Mouse (Mus musculus) cortical plate, adult 2 months (tissue): ENCODE data around the gene Cabs1. TPM values are rescaled to one million over a fixed set of nuclear protein-coding genes. Genes with fewer than 3 reads are reported as not detected.

Experiments used
- H3K27ac ChIP-seq: fragments of 200-500 bp; 2 replicates; pipeline ENCODE4 v1.5.1; 2012; ENCODE audit warnings: low read length, control low read depth, inconsistent platforms; ENCODE audit not compliant: insufficient read depth
- H3K4me1 ChIP-seq: fragments of 200-500 bp; 2 replicates; pipeline ENCODE4 v1.6.1; 2011; ENCODE audit warnings: low read length; ENCODE audit not compliant: control insufficient read depth, insufficient read depth
- H3K4me3 ChIP-seq: fragments of 200-500 bp; 2 replicates; pipeline ENCODE4 v1.5.1; 2011; ENCODE audit warnings: mild to moderate bottlenecking, low read length, control low read depth; ENCODE audit not compliant: insufficient read depth
- CTCF ChIP-seq: fragments of 200-500 bp; IDR thresholded peaks from 2 replicates; pipeline ENCODE4 v1.5.1; 2011; ENCODE audit warnings: mild to moderate bottlenecking, control low read depth, low read length; ENCODE audit not compliant: insufficient read depth; ENCODE audit errors: extremely low read depth
- POLR2A ChIP-seq: fragments of 200-500 bp; IDR thresholded peaks from 2 replicates; pipeline ENCODE4 v1.6.1; 2011; ENCODE audit warnings: mild to moderate bottlenecking, low read length, control low read depth; ENCODE audit not compliant: insufficient read depth; ENCODE audit errors: extremely low read depth
- polyA plus RNA-seq: library from polyadenylated mRNA; depleted of rRNA; stranded (reverse); fragments of >200 nt; gene quantifications from 2 replicates; pipeline ENCODE4 v1.2.3, GENCODE M21; 2012; rRNA removed

Cabs1 gene
- not detected in 2 replicates for polyA plus RNA-seq

DNA sequence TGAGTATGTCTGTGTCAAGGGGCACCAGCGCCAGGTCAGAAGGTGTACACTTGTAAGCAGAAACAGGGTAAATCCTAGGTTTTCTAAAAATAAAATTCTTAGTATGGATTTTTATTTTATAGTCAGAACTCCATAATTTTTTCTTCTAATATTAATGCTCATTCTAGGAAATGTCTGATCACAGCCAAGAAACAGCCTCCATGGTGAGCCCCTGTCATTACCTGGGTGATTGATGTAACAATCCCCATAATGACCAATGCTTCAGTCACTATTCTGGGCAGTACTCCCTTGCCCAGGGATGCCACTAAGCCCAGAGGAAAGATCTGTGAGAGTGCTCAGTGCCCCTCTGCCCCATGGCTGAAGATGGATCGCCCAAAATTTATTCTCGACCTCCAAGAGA, at the start of gene Cabs1:
Cabs1 (plus strand) TSS at position 301 of the 400 bp plus-strand sequence.
- H3K27ac ChIP-seq, result no peak within 1 kb of the TSS
- no peak within 1 kb of the TSS for H3K4me3 ChIP-seq
- no peak for TF ChIP-seq CTCF
- TF ChIP-seq POLR2A, result no peak
- no peaks in the 10 kb centered on the region for H3K4me1 ChIP-seq

DNA sequence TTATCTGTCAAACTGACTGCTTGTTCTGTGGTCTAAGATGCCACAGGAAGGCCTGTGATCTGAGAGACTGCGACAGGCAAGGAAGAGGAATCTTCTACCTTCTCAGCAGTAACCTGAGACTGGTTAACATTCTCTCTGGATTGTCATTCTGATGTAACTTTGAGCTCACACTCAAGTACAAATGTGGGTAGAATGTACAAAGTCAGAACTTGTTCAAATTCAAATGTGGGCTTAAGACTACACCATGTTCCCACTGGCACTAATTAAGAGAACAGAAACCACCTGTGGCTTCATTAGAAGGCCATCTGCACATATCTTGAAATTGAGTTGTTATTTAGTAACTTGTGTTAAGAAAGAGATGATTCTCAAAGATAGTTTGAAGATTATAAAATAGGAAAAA, 47.6 kb upstream of the Cabs1 start:
- no peak overlapping the region for H3K4me3 ChIP-seq
- no peak for TF ChIP-seq POLR2A
- H3K4me1 ChIP-seq, result no peaks in the 10 kb centered on the region
- H3K27ac ChIP-seq, result no peak overlapping the region

GRCm38 (mm10) chr5:87940752-87941151, 38.5 kb upstream of the Cabs1 start:
- Histone ChIP-seq H3K4me3 (no peak overlapping the region), H3K4me1 (no peaks in the 10 kb centered on the region), H3K27ac (no peak overlapping the region)
- TF ChIP-seq POLR2A (no peak), CTCF (no peak)

DNA sequence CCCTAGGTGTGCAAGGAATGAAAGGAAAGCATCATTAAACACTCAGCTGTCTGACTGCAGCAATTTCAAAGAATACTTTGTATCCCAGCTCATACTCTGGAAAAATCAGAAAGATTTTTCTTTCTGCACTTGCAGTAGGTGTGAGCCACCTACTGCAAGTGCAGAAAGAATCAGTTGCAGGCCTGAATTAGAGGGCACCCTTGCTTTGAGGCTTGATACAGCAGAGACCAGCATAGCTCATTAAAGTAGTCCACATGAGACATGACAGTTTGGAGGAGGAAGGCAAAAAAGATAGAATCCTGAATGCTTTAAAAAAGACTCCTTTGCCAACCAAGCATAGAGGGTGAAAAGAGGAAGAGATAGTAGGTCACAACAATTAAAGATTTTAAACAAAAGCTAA, 36.7 kb upstream of the Cabs1 start:
- no peak overlapping the region for H3K27ac ChIP-seq
- no peak overlapping the region for H3K4me3 ChIP-seq
- TF ChIP-seq POLR2A (no peak), CTCF (no peak)
- no peaks in the 10 kb centered on the region for H3K4me1 ChIP-seq

DNA sequence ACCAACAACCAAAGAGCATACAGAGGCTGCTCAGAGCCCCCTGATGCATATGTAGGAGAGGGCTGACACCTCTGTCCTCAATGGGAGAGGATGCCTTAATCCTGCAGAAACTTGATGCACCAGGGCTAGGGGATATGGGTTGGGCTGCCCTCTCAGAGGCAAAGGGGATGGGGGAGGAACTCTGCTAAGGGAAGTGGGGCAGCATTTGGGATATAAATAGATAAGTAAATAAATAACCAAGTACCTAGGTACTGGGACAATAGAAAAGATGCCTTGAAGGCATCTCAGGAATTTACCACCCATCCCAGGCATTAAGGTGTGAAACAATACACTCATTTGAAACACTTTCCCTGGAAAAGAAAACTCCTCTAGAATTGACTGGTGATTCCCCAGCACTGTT, 27.4 kb upstream of the Cabs1 start:
- H3K4me1 ChIP-seq, result no peaks in the 10 kb centered on the region
- no peak overlapping the region for H3K27ac ChIP-seq
- H3K4me3 ChIP-seq, result no peak overlapping the region
- TF ChIP-seq POLR2A (no peak), CTCF (no peak)

- no peak for TF ChIP-seq POLR2A
- TF ChIP-seq CTCF, result no peak
Measured at GRCm38 (mm10) chr5:87969201-87969600, 10.0 kb upstream of the Cabs1 start, which contains the start of the genes 2310003L06Rik and Gm28434. Gene 2310003L06Rik, plus strand, starts transcription at chr5:87969459. Gene Gm28434, plus strand, starts transcription at chr5:87969517.

GRCm38 (mm10) chr5:87982468-87983214, 3.4 kb downstream of the Cabs1 start:
- H3K27ac ChIP-seq, result no peak overlapping the region
- H3K4me3 ChIP-seq, result no peak overlapping the region
- TF ChIP-seq CTCF, result no peak
- TF ChIP-seq POLR2A, result no peak
- no peaks in the 10 kb centered on the region for H3K4me1 ChIP-seq

More at GRCm38 (mm10) chr5:87969201-87969600, 10.0 kb upstream of the Cabs1 start, which contains the start of the genes 2310003L06Rik and Gm28434:
- Histone ChIP-seq H3K4me1 (no peaks in the 10 kb centered on the region), H3K27ac (no peak within 1 kb of the TSS), H3K4me3 (no peak within 1 kb of the TSS)

GRCm38 (mm10) chr5:88002249-88002648, 23.0 kb downstream of the Cabs1 start, which contains the start of gene Smr3a:
Gene Smr3a, plus strand, starts transcription at chr5:88002549.
- Histone ChIP-seq H3K27ac (no peak within 1 kb of the TSS), H3K4me1 (no peaks in the 10 kb centered on the region), H3K4me3 (no peak within 1 kb of the TSS)
- TF ChIP-seq POLR2A (no peak), CTCF (no peak)

GRCm38 (mm10) chr5:88005241-88005640, 26.0 kb downstream of the Cabs1 start:
- H3K4me1 ChIP-seq, result no peaks in the 10 kb centered on the region
- H3K27ac ChIP-seq, result no peak overlapping the region
- no peak for TF ChIP-seq POLR2A
- no peak for TF ChIP-seq CTCF
- no peak overlapping the region for H3K4me3 ChIP-seq

Other genes with a start within 250 kb of the Cabs1 start
- gene Csn1s2a, start 204.9 kb upstream of the Cabs1 start, polyA plus RNA-seq, result not detected in 2 replicates
- not detected in 2 replicates for gene Csn1s2b, start 171.4 kb upstream of the Cabs1 start, polyA plus RNA-seq
- not detected in 2 replicates for gene Prr27, start 153.8 kb upstream of the Cabs1 start, polyA plus RNA-seq
- not detected in 2 replicates for gene Odam, start 94.4 kb upstream of the Cabs1 start, polyA plus RNA-seq
- not detected in 2 replicates for gene Csn3, start 53.9 kb upstream of the Cabs1 start, polyA plus RNA-seq
- gene 2310003L06Rik, start 10.0 kb upstream of the Cabs1 start, polyA plus RNA-seq, result not detected in 2 replicates
- not detected in 2 replicates for gene Gm28434, start 9.9 kb upstream of the Cabs1 start, polyA plus RNA-seq
- gene Smr3a, start 23.1 kb downstream of the Cabs1 start, polyA plus RNA-seq, result not detected in 2 replicates
- not detected in 2 replicates for gene Smr2, start 107.1 kb downstream of the Cabs1 start, polyA plus RNA-seq
- gene Gm11116, start 132.1 kb downstream of the Cabs1 start, polyA plus RNA-seq, result not detected in 2 replicates
- gene Gm11115, start 174.7 kb downstream of the Cabs1 start, polyA plus RNA-seq, result not detected in 2 replicates